Mouse (Mus musculus) right cerebral cortex, postnatal 36 days (tissue): ENCODE results near the gene 3110082I17Rik.
"Not testable (repeated sequence)": the region's sequence is repeated elsewhere in the genome, so short reads cannot be mapped to it uniquely, and the experiment has no call there.

Experiments
- DNase-seq, 2 experiments: peaks; one replicate each; pipeline ENCODE4 v3.0.0; 2022; ENCODE audit warnings: low spot score in 2 of 2, mixed read lengths in 1 of 2

3110082I17Rik gene

DNA sequence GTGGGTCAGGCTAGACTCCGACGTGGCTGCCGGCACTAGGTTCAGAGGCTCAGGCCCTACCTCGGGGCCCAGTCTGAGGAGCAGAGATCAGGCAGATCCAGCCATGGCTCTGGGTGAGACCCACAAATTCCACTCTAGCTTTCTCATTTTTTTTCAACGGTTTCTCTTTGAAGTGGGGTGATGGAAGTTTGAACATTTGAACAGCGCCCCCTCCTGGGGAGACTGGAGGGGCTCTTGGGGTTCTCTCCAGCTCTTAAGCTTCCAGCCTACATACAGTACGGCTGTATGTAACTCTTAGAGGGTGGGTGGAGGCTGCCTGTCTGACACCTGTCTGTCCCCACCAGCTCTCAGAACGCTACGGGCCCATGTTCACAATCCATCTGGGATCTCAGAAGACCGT lies 106.8 kb downstream of the 3110082I17Rik start:
- no peak for DNase-seq

DNA sequence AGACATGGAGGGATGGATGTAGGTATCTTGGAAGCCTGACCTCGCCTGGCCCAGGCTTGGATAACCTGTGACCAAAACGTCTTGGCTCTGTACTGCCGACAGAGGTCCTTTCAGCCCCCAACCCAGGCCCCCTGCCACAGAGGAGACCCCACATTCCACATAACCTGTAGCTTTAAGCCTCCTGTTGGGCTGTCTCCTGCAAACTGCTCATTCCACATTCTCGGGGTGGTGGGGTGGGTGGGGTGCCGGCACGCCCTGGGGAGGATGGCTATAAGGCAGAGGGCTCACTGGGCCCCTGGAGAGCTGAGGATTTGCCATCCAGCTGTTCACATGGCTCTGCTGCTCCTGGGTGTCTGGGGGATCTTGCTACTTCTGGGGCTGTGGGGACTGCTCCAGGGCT lies 108.0 kb downstream of the 3110082I17Rik start, which contains the start of gene Cyp2w1:
Gene Cyp2w1 (plus strand): TSS at position 301 of the 400 bp plus-strand sequence.
- DNase-seq = no peak

DNA sequence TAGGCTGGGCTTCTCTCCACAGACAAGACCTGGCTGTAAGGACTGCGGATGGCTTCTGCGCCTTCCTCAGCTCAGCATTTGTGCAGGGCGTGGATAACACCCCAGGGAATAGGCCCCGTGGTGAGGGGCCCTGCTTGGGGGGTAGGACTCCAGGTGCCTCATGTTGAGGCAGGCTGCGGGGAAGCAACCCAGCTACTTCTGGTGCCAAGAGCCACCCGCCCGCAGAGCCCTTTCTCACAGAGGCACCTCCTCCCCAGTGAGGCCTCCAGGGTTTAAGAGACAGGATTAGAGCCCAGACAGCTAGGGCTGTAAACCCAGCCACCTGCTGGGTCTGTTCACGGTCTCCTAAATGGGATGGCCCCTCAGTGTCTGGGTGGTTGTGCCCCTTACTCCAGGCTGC lies 108.7 kb downstream of the 3110082I17Rik start:
- no peak for DNase-seq

DNA sequence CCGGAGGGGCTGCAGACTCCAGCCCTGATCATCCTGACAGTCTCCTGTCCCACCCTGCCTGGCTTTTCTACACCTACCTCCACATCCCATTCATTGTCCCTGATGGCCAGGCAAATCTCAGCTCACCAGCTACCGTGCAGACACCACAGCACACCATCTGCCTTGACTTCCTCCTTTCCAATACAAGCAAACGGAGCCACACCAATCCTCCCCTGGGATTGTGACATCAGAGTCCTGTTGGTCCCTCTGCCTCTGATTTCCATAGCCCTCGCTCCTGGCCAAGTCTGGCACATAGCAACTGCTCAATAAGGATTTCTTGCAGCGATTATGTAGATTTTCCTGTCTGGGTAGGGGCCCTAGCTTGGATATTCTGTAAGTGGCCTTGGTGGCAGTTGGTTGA lies 109.2 kb downstream of the 3110082I17Rik start, which contains the start of gene Cox19:
Gene Cox19 (minus strand): TSS at position 285 of the 400 bp plus-strand sequence.
- DNase-seq = no peak

DNA sequence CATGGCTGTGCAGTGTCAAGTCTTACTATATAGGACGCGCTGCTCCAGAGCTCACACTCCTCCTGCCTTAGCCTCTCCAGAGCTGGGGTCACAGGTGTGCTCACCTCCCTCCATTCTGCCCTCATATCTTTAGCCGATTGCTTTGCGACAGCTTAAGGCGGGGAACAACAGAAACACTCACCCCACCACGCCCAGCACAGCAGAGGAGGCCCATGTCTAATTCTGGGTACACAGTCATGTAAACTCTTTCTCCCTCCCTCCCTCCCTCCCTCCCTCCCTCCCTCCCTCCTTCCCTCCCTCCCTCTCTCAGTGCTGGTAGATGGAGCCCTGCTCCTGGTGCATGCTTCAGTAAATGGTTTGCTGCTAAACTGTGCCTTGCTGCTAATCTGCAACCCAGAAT lies 110.6 kb downstream of the 3110082I17Rik start:
- DNase-seq = no peak

DNA sequence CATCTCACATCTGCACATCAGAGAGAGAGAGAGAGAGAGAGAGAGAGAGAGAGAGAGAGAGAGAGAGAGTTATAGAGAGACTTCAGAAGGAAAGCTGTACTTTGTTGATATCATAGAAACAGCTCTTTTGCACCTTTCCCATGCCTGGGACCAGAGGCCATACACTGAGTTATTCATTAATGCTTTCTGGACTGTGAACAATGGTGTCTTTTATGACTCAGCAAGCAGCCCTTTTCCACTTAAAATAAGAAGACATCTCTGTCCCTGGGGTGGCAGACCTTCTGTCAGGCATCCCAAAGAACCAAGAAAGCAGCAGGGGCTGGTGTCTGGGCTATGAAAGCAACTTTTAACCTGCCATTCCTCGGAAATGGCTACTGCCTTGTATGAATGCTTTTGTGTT lies 113.1 kb downstream of the 3110082I17Rik start:
- no peak for DNase-seq

DNA sequence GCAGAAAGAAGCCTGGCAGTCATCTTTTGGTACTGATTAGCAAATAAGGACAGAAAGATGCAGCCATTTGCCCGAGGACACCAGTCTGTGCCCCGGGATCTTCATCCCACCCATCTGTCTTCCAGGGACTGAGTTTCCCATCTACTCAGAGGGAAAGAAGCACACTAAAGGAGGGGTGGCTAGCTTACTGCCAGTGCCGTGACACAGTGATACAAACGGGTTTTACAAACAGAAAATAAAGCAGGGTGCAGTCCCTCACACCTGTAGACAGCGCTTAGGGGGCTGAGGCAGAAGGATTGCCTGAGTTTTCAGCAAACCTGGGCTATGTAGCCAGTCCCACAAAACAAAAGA lies 115.0 kb downstream of the 3110082I17Rik start:
- no peak for DNase-seq

DNA sequence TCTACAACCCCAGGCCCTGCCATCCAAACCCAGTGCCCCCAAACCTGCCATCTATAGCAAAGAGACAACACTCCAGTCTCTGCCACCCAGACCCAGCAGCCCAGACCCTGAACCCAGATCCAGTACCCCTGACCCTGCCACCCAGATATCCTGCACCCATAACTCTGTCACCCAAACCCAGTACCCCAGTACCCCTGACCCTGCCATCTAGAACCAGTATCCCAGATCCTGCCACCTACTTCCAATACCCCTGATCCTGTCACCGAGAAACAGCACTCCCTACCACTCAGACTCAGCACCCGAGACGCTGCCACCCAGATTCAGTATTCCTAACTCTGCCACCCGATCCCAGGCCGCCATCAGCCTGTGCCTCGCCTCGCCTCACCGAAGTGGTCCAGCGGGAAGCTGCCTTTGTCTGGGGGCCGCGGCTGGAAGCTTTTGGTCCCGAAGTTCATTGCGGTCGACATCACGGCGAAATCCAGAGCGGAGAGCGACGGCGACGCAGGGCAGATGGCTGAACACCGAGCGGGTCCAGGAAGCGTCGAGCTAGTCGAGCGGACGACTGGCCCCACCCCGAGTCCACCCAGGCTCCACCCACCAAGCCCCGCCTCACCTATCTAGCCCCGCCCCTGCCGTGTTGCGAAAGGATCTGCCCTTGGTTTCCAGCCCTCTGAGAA lies 115.5 kb downstream of the 3110082I17Rik start:
- peak; percentile 87 to 88 for DNase-seq

DNA sequence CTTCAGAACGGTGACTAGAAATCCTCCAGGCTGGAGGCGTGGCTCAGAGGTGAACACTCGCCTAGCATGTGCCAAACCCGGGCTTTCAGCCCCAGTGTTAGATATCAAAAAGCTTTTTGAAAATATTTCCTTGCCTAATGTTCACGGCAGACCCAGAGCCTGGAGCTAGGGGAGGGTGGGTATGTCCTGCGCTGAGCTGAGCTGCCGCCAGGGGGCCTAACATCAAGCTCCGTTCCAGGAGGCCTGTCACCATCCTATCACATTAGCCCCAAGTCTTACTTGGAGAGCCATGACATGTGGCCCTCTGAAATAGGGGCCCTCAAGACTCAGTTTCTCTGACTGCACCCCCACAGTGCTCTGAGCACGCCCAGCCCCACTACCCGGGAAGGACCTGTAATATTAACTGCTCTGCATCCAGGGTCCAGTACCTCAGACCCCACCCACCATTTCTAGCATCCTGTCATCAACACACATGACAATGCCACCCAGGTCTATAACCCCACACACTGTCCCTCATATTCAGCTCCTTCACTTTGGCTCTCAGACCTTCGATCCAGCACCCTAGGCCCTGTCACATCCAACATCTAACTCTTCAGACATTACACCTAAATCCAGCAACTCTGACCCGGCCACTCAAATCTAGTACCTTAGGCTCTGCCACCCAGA lies 116.2 kb downstream of the 3110082I17Rik start:
- DNase-seq = peak; percentile 54 to 55

DNA sequence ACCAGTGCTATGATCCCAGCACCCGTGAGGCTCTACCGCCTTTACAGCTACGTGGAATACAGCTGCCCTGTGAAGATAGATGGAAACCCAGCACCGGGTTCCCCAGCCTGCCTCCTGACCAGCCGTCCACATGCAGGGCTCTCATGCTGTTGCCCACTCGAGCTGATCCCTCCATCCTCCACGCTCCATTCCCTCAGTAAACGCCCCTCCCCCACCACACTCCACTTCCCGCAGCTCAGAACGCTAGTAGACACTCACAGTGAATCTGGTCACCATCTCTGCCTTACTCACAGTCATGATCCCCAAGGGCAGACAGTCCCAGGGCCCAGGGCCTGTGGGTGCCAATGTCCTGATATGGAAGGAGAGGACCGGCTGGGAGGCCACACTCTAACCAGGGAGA lies 121.4 kb downstream of the 3110082I17Rik start:
- DNase-seq = no peak

DNA sequence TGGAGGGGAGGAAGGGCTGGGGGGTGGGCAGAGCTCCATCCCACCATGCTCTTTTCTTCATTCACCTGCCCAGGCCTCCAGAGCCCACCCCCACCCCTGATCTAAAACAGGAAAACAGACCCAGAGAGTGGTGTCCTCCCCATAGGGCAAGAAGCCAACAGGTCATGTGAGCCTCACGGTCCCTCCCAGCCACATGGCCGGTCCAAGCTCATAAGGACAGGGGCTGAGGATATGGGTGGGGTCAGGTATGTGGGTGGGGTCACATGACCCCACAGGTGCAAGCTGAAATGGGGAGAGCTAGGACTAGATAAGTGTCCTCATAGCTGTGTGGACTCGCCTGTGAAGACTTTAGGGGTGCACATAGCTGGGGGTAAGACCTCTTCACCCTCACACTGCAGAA lies 121.9 kb downstream of the 3110082I17Rik start:
- DNase-seq = no peak

DNA sequence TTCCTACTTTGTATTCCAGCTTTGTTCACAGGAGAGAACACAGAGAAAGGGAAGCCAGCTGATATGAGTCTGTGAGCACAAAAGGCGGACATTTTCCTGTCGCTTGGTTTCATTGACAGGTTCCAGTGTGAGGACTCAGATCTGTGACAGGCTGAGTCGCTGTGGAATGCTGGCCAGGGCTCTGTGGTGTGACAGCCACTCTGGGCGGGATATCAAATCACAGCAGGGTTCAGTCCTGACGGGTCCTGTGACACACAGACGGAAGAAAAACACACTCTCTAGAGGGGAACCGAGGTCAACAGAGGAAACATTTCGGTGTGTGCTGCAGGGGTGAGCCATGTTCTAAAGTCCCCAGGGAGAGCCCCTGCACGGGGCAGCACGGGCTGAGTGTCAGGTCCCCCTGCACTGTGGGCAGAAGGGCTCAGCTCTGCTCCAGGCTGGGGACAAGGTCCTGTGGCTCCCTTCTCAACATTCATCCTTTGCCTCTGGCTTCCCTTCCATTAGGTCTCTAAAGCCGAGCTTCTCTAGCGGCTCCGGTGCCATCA lies 122.4 kb downstream of the 3110082I17Rik start:
- DNase-seq = no peak

DNA sequence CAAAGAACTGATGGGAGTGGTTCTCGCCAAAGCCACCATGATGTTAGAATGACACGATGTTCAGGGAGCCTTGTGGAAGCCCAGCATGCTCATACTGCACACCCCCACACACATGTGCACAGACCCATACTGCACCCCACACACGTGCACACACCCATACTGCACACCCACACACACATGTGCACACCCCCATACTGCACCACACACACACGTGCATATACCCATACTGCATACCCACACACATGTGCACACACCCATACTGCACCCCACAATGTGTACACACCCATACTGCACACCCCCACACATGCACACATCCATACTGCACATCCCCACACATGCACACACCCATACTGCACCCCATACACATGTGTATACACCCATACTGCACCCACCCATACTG lies 124.7 kb downstream of the 3110082I17Rik start:
- DNase-seq = no peak

DNA sequence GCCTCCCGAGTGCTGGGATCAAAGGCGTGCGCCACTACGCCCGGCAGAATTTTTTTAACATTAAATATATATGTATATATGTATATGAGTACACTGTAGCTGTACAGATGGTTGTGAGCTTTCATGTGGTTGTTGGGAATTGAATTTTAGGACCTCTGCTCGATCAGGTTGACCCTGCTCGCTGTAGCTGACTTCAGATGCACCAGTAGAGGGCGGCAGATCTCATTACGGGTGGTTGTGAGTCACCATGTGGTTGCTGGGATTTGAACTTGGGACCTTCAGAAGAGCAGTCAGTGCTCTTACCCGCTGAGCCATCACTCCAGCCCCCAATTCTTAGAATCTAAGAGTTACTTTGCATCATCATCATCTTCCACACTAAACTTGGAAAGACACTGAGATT lies 125.9 kb downstream of the 3110082I17Rik start:
- DNase-seq = not testable (repeated sequence)

DNA sequence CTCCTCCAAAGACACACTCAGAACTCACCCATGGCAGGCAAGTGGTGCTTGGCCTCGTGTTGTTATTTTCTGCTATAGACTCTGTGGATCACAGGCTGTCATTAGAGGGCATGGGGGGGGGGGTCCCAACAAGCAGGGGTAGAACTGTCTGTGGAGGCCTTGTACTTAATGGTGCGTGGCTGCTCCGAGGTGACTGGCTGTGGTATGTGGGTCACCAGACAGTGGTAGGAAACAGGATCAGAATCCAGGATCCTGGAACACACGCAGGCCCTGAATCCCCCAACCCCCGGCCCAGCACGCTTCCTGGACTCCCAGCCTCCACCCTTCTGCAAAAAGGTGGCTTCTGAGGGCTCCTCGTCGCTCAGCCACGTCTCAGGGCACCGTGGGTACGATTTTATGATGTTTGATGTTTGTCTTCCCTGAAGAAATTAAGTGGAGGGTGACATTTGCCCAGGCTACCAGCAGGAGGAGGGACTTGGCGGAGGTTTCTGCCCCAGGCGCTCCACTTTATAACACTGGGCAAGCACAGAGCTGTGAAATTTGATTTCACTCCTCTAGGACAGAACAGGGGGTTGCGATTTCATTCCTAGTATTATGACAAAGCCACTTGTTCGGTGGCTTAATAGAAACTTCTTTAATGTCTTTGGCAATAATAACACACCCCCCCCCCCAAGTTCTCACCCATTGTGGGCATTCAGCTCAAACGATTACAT lies 126.9 kb downstream of the 3110082I17Rik start:
- DNase-seq = no peak

DNA sequence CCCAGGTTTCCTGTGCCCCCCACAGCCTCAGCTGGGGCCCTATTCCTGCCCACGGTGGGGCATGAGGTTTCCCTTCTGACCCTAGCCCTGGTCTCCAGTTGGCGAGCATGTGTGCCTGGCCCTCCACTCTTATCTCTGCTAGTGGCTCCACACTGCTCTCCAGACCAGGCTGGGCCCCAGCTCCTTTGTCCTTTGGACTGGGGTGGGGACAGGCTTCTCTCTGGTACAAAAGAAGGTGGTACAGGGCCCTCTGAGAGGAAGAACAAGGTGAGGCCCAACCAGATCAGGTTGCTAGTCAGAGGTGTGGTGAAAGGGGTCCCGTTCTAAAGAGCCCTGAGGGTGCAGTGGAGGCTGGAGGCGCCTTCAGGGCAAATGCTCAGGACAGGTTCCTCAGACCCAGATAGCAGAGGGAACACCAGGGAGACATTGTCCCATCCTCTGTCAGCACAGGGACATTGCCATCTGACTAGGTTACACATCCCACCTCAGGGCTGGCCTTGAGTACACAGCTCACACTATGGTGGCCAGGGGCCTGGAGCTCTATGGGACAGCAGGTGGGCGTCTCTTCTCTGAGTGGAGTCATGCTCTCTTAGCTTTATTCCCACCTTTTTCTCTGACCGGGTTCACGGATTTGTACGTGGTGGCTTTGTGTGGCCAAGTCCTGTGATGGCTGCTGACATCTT lies 127.6 kb downstream of the 3110082I17Rik start:
- DNase-seq = no peak

DNA sequence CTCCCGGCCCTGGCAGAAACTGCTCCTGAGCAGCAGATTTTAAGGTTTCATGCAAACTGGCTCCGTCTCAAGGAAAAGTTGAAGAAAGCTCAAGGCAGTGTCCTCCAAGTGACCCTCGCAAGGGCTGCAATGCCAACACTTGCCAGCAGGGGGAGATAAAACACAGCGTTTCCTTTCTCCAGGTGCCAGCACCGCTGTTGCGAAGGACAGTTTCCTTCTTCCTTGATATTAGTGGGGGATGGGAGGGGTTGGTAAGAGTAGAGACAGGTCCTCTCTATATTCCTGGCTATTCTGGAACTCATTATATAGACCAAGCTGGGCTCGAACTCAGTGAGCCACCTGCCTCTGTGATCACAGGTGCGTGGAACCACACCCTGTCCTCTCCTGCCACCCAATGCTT lies 128.6 kb downstream of the 3110082I17Rik start:
- DNase-seq = peak in 1 of 2 experiments; percentile 50

DNA sequence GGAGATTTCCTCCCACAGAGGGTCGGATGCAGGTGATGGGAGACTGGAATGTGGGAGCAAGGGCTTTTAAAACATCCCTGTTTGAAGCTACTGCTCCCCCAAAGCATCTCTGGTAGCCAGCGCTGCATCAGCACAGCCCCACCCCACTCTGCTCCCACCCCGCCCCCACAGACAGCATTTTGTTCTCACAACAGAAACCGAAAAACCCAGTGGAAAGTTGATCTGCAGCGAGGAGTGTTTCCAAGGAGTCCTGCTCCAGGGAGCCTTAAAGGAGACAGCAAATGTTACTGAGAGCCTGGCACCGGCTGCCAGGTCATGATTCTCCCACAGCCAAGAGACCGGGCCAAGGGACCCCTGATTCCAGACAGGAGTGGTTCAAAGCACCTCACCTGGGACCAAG lies 129.6 kb downstream of the 3110082I17Rik start:
- no peak for DNase-seq

DNA sequence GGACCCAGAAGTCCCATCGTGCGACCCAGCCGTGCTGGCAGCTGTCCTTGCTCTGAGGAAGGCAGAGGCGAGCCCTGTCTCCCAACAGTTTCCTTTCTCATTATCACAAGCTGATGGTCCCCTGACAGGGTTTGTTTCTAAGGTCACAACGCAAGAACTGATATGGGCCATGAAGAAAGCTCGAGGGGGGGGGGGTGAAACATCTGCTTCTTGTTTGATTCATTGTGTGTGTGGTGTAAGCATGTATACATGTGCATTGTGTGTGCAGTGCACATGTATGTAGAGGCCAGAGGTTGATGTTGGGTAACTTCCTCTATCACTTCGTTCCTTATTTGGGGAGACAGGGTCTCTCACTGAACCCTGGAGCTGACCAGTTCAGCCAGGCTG lies 132.7 kb downstream of the 3110082I17Rik start:
- no peak for DNase-seq

DNA sequence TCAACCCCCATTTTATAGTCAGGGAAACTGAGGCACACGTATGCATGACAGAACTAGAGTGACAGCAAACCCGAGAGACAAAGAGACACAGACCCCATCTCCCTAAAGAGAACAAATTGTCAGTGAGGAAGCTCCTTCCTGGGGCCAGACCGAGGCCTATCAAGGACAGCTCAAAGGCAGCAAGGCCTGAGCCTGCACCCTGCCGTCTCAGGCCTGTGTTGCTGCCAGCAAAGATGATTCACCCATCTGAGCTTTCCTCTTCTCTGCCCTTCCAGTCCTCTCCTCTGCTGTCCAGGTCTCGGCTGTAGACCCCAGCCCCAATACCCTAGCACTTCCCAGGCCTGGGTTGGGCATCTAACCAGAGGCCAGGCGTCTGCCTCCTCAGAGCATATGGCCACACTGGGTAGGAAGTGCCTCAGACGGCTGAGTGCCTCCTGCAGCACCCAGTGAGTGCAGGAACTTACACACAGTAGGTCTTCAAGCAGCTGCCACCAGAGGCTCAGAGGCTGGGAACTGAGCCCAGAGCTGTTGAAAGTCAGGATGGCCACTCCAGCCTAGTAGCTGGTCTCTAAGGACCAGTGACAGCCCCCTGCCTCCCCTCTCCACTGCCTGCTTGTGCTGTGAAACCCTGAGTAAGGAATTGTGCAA lies 133.2 kb downstream of the 3110082I17Rik start:
- DNase-seq = no peak

DNA sequence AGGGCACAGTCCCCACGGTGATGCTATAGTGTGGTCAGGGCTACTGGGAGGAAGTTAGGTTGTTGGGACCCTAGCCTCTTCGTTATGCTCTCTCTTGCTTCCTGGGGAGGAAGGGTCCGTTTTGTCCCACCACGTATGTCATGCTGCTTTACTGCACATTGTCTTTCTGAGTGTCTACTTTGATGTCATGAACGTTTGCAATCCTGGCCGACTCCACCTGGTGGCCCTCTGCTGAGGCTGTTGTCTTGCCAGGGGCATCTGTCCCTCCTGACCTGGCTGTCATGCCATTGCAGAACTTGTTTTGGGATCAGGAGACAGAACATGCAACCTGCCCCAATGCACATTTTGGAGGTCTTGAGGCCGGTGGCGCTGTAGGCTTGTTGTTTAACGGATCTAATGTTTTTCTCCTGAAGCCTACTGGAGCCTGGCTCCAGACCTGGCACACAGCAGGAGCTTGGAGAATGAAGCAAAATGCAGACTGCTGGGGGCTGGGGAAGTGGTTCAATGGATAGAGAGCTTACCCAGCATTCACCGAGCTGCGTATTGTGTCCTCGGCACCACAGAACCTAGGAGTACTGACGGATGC lies 134.1 kb downstream of the 3110082I17Rik start:
- DNase-seq = no peak
